Mouse (Mus musculus) monocyte, adult 5-6 weeks (primary cell): Measurements from ENCODE around the gene Cacna2d2. TPM values are rescaled to one million over a fixed set of nuclear protein-coding genes. Genes with fewer than 3 reads are reported as not detected.

ENCODE experiments used
- ATAC-seq: fragments of 153-309, 156-312 bp; replicated peaks from 2 replicates; pipeline ENCODE4 v1.8.0; 2017; ENCODE audit warnings: mild to moderate bottlenecking; ENCODE audit not compliant: low TSS enrichment, insufficient number of reproducible peaks, severe bottlenecking, poor library complexity, low FRiP score
- total RNA-seq: library from RNA; stranded (forward); fragments of 200-1000, 200-491, 200-594 nt; gene quantifications from 3 replicates; pipeline ENCODE4 v1.2.3, GENCODE M21; 2017

Gene Cacna2d2
- total RNA-seq, 1 experiment from 2014 or later: not detected

DNA sequence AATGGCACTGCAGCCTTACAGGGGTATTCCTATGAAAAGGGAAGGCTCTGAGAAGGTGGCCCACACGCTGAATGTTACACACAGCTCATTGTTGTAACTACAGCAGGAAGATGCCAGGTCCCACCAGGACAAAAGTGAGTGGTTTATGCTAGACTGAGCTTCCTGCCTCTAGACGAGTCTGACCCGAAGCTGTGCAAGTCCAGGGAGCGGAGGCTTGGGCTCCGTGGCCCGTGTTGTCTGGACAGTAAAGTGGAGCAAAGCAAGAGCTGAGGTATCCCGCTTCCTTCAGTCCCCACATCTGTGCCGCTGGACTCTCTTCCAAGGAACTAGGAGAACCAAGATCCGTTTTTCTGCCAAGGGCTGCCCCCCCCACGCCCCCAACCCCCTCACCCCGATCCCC is 444 bp upstream of the Cacna2d2 start:
- ATAC-seq: no peak

DNA sequence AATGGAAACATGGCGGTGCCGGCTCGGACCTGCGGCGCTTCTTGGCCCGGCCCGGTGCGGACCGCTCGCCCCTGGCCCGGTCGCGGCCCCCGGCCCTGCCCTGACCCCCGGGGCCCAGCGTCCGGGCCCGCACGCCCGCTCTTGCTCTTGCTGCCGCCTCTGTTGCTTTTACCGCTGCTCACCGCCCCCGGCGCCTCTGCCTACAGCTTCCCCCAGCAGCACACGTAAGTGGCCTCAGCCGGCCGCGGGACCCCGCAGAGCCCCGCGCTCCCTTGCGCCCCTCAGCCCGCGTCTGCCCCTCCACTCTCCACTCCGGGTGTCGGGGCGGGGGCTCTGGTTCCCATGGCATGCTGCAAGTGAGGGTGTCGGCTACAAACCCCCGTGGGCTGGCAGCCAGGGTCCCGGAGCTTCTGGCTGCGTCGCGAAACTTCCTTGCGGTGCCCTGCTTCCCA is 674 bp downstream of the Cacna2d2 start:
- ATAC-seq: no peak

DNA sequence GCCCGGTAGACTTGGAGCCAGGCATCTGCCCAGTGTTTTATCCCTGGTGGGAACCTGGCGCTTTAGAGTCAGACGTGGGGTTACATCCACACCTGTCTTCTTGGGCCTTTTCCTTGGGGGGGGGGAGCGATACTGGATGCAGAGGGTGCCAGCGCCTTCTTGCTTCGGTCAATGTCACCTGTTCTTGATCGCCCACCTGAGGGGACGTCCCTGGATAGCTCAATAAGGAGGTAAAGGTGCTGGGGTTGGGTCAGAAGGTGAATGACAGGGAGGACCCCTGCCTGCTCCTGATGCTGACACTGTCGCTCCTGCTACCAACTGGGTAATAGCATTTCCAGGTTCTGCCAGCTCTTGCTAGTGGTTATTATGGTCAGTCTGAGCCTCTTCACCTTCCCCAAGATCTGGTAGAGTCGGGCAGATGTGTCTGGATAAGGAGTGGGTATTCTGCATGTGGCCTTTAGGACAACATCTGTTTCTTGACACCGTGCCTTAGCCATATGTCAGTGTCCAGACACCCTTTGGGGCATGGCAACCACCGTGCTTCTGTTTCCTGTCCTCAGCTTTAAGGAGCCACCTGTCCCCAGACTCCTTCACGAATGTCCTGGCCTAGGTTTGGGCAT is 1.4 kb downstream of the Cacna2d2 start:
- ATAC-seq: no peak

DNA sequence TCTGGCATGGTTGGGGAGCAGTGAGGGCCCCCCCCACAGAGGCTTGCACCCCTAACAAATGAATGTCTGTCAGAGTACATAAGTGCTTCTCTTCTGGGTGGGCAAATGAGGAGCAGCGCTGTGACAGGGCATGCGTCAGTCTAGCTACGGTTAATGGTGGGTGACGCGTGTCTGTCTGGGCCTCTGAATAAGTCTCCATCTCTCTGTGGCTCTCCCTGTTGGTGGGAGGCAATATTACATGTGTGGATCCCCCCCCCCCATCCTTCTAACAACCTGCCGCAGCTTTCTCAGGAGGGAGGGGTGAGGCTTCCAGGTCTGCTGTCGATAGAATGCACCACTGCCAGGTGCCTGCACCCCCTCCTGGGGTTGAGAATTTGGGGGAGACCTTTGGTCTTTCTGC is 3.7 kb downstream of the Cacna2d2 start:
- no peak for ATAC-seq

DNA sequence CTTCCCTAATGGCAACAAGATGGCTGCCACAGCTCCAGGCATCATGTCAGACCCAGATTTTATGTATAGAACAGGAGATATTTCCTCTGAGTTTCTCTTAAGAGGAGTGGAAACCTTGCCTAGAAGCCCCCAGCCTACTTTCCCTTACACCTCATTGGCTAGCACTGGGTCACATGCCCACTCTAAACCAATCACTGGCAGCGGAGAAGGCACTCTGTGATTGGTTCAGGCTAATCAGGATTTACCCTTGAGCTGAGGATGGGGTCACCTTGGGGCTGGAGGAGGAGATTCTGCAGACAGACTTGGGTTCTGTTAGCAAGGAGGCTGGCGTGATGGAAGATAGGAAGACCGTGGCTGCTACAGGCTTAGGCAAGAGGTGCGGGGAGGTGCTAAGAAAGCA is 10.0 kb downstream of the Cacna2d2 start:
- ATAC-seq: no peak

GRCm38 (mm10) chr9:107417106-107417505 is 17.7 kb downstream of the Cacna2d2 start:
- no peak for ATAC-seq

- no peak for ATAC-seq
Measured at GRCm38 (mm10) chr9:107419491-107420244, 20.3 kb downstream of the Cacna2d2 start.

- no peak for ATAC-seq
Measured at GRCm38 (mm10) chr9:107420898-107421297, 21.5 kb downstream of the Cacna2d2 start.

- no peak for ATAC-seq
Measured at GRCm38 (mm10) chr9:107422878-107423277, 23.5 kb downstream of the Cacna2d2 start.

GRCm38 (mm10) chr9:107424485-107425175 is 25.2 kb downstream of the Cacna2d2 start:
- no peak for ATAC-seq

GRCm38 (mm10) chr9:107427876-107428275 is 28.5 kb downstream of the Cacna2d2 start:
- ATAC-seq: no peak

DNA sequence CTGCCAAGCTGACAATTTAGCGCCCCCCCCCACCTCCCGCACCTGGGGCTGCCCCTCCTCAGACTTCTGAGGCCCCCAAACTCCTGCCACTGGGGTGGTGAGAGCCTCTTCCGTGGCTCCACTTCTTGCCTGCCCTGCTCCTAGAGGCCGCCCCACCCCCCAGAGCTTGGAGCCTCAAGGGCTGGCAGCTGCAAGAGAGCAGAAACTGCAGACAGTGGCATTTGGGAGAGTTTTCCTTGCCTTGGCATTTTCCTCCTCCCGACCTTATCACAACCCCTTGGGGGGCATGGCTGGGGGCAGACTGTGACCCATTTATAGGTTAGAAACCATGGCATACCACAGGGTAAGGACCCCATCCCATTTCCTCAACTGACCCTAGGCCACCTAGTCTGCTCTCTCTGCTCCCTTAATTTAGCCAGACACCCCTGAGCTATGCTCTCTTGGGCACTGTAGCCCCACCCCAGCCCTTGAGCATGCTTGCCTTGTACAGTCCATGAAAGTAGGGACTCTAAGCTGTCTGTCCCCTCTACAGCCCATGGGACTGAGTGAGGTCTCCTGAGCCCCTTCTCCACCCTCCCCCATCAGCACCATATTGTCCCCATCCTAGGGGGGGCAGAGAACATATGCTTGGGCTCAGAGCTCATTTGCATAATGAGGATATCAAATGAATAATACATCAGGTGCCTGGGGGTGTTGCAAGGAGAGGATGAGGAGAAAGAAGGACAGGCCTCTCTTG is 29.2 kb downstream of the Cacna2d2 start:
- ATAC-seq: no peak

GRCm38 (mm10) chr9:107430445-107430844 is 31.0 kb downstream of the Cacna2d2 start:
- no peak for ATAC-seq

- no peak for ATAC-seq
Measured at GRCm38 (mm10) chr9:107432546-107432945, 33.1 kb downstream of the Cacna2d2 start.

DNA sequence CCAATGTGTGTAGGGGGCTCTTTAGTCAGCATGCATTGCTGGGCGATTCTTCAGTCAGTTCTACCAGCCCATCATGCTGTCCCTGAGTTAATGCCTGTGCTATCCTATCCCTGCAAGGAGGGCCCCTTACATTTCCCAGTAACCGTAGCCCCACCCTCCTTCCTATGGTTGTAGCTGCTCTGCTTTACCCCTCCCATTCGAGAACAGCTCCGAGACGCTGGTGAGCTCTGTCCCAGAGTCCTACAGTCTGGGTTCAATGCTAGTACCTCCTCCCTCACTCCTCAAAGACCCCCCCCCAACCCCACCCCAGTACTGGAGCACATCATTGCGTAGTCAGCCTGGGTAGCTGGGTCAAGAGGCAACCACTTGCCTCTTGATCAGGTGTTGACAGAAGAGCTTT is 35.4 kb downstream of the Cacna2d2 start:
- ATAC-seq: no peak

DNA sequence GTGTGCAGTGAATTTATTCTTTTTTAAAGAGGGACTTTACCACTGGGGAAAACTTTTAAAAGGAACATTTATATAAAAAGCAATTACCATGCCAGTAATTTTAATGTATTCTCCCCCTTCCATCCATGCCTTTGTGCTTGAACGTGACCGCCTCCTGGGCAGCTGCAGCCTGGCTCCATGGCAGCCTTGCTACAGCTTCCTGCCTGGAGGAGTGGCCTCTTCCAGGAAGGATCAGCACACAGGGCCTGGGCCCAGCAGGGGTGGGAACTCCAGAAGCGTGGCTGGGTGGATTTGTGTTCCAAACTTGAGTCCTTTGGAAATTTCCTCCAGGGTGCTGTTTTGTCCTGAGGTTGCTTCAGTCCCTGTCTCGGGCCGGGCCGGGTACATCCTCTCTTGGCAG is 35.9 kb downstream of the Cacna2d2 start:
- ATAC-seq: no peak

DNA sequence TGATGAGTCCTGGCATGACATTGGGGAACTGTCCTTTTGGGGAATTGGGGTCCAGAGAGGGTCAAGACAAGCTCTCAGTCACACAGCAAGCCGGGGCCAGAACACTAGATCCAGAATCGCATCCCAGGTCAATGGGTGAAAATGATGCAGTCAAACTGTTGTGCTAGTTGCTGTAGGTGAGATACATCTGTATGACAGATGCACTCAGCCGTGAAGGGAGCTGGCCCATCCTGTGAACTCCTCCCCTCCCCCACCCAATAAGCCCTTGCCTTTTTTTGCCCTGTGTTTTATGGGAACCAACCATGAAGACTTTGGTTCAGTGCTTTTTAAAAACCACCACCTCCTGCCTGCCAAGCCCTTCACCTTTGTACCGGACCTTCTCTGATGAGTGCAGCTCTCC is 43.5 kb downstream of the Cacna2d2 start:
- no peak for ATAC-seq

GRCm38 (mm10) chr9:107443324-107443723 is 43.9 kb downstream of the Cacna2d2 start:
- ATAC-seq: no peak

DNA sequence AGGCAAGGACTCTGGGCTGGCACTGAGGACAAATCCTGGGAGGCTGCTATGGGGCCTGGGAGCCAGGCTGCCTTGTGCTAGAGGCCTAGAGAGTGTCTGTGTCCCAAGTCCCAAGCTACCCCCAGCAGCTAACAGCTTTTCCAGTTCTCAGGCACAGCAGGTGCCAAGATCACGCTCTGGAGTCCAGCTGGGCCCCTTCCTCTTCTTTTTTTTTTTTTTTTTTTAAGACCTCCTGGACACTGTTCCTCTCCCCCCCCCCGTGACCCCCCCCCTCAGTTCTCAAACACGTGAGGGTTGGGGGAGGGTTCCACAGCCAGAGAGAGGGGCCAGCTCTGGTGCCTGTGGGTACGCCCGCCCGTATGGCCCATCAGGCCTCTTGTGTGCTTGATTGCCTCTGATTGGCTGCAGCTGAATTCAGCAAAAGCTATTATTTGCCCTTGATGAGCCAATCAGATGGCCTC is 45.6 kb downstream of the Cacna2d2 start:
- ATAC-seq: no peak
